Mouse (Mus musculus): ENCODE results near the gene Inpp5e. TPM values are rescaled to one million over a fixed set of nuclear protein-coding genes. Genes with fewer than 3 reads are reported as not detected.

The Inpp5e gene
- polyA plus RNA-seq, 1 experiment = 15.0 TPM

DNA sequence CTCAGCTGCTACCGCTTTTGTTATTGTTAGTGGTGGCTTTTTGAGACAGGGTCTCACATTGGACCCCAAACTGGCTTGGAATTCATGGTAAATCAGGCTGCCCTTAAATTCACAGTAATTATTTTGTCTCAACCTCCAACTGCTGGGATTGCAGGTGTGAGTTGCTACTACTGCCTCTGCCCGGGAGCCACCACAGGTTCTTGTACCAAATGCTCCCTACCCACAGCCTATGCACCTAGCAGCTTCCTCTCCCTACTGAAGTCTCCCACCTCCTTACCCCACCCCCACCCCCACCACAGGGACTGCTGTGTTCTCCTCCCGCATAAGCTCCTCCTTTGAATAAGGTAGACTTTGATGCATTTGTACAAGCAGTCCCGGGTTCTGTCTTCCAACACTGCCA, 52.8 kb downstream of the Inpp5e start:
- TF ChIP-seq GATA1 (IDR thresholded peaks at IDR 0.05; ENCODE audit: low read length) = no peak

DNA sequence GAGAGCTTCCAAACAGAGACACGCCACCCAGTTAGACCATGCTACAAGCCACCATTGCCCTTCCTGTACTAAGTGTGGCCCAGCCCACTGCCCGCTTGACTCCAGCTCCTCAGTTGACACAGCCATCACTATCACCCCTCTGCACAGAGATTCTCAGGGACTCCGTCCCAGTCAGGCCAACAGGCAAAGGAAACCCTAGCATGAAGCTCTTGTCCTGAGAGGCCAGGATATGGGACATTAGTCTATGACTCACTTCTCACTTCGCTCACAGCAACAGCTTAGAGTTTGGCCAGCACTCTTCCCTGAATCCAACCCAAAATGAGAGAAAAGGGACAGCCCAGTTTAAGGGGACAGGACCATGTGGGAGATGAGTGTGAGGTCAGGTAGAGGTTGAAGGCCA, 54.6 kb downstream of the Inpp5e start:
- TF ChIP-seq GATA1 (IDR thresholded peaks at IDR 0.05; ENCODE audit: low read length) = no peak

DNA sequence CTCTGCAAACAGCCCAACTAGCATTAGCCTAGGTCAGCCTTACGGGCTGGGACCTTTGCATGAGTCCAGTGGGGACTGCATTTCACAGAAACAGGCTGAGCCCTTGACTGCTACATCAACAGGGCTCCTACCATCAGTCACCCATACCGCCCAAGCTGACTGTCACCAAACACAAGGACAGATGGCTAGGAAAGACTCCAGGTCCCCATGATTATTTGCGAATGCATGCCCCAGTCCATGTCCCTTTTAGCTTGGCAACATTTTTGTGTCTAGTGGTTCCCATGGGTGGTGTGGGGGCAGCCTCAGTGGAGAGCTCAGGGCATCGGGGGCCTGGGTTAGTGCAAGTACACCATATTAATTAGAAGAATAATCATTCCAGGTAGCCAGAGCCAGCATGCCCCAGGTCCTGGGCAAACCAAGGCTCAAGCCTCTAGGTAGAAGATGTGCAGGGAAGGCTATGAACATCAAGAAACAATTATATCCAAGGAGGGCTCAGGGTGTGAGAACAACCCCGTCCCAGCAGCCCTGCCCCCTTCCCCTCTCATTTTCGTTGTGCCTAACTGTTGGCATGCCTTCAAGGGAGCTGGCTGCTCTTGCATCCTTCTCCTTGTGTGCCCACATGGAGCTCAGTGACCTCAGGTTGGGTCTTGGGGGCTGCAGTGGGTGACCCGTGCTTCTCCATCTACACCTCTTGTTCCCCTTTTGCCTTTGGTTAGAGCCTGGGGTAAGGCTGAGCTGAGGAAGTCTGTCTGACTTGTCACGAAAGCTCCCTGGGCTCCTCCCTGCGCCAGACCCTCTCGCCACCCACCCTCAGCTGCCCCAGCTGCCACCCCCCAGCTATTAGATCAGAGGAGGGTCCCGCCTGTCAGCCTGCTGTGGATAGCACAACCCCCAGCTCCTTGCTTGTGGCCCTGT, 55.7 kb downstream of the Inpp5e start:
- TF ChIP-seq GATA1 (IDR thresholded peaks at IDR 0.05; ENCODE audit: low read length) = no peak

DNA sequence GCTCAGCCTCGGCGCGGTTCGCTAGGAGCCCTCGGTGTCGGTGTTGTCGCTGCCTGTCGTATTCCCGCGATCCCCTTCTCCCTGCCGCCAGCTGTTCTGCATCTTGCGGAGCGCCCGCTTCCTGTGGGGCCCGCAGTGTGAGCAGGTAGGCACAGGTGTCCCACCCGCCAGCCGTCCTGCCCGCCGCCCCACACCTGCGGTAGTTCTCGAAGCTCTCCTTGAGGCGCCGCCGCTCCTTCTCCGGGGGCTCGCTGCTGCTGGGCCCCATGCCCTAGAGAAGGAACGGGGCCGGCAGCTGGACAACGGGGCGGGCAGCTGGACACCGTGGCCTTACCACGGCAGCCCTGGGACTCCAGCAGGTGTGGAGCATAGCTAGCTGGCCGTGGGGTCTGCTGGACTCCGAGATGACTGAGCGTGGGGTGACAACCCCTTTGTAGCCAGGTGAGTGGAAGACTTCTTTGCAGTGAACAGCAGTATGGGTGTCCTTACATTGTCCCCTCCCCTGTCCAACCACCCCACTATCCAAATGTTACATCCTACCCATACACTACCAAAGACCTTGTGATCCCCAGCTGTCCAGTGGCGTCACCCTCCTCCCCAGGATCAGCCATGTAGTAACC, 56.6 kb downstream of the Inpp5e start:
- no peak for TF ChIP-seq GATA1 (IDR thresholded peaks at IDR 0.05; ENCODE audit: low read length)

- no peak for TF ChIP-seq GATA1 (IDR thresholded peaks at IDR 0.05; ENCODE audit: low read length)
These were observed 57.4 kb downstream of the Inpp5e start, which contains the start of gene Dnlz for GRCm38 (mm10) chr2:26351358-26352290. Gene Dnlz (minus strand): TSS chr2:26352110.

GRCm38 (mm10) chr2:26348241-26348640, 60.8 kb downstream of the Inpp5e start:
- no peak for TF ChIP-seq GATA1 (IDR thresholded peaks at IDR 0.05; ENCODE audit: low read length)

Other genes starting within 250 kb of the Inpp5e start
- gene Lhx3, start 200.9 kb downstream of the Inpp5e start, polyA plus RNA-seq (2012) = 0.12 TPM in 1 of 2 replicates, not detected in the other
- gene Qsox2, start 171.7 kb downstream of the Inpp5e start, polyA plus RNA-seq (2012) = 7.2 and 7.6 TPM in 2 replicates
- gene Ccdc187, start 114.6 kb downstream of the Inpp5e start, polyA plus RNA-seq (2012) = not detected in 2 replicates
- not detected in 2 replicates for gene Gpsm1, start 93.7 kb downstream of the Inpp5e start, polyA plus RNA-seq (2012)
- gene Dnlz, start 57.1 kb downstream of the Inpp5e start, polyA plus RNA-seq (2012) = 17.8 and 21.3 TPM in 2 replicates
- 0.41 and 0.55 TPM in 2 replicates for gene Card9, start 48.3 kb downstream of the Inpp5e start, polyA plus RNA-seq (2012)
- gene Snapc4, start 28.6 kb downstream of the Inpp5e start, polyA plus RNA-seq (2012) = 61.5 and 68.5 TPM in 2 replicates
- gene Entr1, start 19.9 kb downstream of the Inpp5e start, polyA plus RNA-seq (2012) = 64.5 and 97.9 TPM in 2 replicates
- 536 and 709 TPM in 2 replicates for gene Pmpca, start 19.9 kb downstream of the Inpp5e start, polyA plus RNA-seq (2012)
- 28.0 and 33.0 TPM in 2 replicates for gene Sec16a, start 36.0 kb upstream of the Inpp5e start, polyA plus RNA-seq (2012)
- gene Notch1, start 107.5 kb upstream of the Inpp5e start, polyA plus RNA-seq (2012) = 0.01 TPM in 2 replicates
- 147 and 170 TPM in 2 replicates for gene Egfl7, start 170.8 kb upstream of the Inpp5e start, polyA plus RNA-seq (2012)
- gene Gm20532, start 177.4 kb upstream of the Inpp5e start, polyA plus RNA-seq (2012) = not detected in 2 replicates
- 2.3 and 2.5 TPM in 2 replicates for gene Agpat2, start 195.2 kb upstream of the Inpp5e start, polyA plus RNA-seq (2012)
- not detected in 2 replicates for gene Fam69b, start 219.3 kb upstream of the Inpp5e start, polyA plus RNA-seq (2012)

Data from G1E-ER4 (cell line).